Mouse (Mus musculus) central nervous system, embryonic 18 days (tissue): ENCODE measurements around the gene Ugt8a. TPM values are rescaled to one million over a fixed set of nuclear protein-coding genes. Genes with fewer than 3 reads are reported as not detected.

Source experiments
- polyA plus RNA-seq: library from polyadenylated mRNA; depleted of rRNA; stranded (reverse); fragments of >200 nt; gene quantifications from 2 replicates; pipeline ENCODE4 v1.2.3, GENCODE M21; 2012; rRNA removed

The Ugt8a gene
- 2.3 and 3.1 TPM in 2 replicates for polyA plus RNA-seq

GRCm38 (mm10) chr3:125938092-125938755 is at the start of gene Ugt8a:
Gene Ugt8a (minus strand): TSS chr3:125938619.

